Mouse (Mus musculus) testis, adult 2 months (tissue): ENCODE results near the gene Osbpl9.

ENCODE experiments used
- CTCF ChIP-seq: fragments of 200-500 bp; IDR thresholded peaks from 2 replicates; pipeline ENCODE4 v1.5.1; 2012; ENCODE audit warnings: low read depth, mild to moderate bottlenecking, inconsistent platforms, low read length, moderate library complexity; ENCODE audit not compliant: control insufficient read depth, insufficient read depth, insufficient replicate concordance
- POLR2A ChIP-seq: fragments of 200-500 bp; IDR thresholded peaks from 2 replicates; pipeline ENCODE4 v1.6.1; 2012; ENCODE audit warnings: low read depth, mild to moderate bottlenecking, inconsistent platforms, low read length, moderate library complexity; ENCODE audit not compliant: control insufficient read depth

DNA sequence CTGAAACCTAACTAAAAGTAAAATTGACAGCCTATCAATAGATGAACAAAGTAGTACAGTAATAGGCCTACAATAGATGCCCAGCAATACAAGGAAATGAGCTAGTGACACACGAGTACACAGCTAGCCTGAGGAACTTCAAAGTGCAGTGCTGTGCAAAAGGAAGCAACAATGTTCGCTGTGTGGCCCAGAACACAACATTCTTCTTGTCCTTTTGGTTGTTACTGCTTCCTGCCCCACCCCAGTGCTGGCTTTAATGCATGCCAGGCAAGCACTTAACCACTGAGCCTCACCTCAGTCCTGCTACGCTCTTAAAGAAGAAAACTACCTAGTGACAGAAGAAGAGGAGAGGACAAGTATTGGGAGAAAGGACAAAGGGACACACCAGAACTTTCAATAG, 122.4 kb downstream of the Osbpl9 start:
- no peak for TF ChIP-seq CTCF
- no peak for TF ChIP-seq POLR2A
